Comparison of ENCODE assay signal across 21 mouse cellular contexts in genomic region chr11:76413202-76413601, GRCm38 (mm10). TPM values are rescaled to one million over a fixed set of nuclear protein-coding genes. Genes with fewer than 3 reads are reported as not detected.
DNase-seq lines count a peak whose midpoint lies in the region; ATAC-seq and TF ChIP-seq lines count a peak whose summit lies in the region.
"Had no signal": no experiment of that assay in that cellular context is flagged by ENCODE, and none has a peak within 500 bp of the region (broad histone marks: within the 10 kb centered on the region; RNA-seq: fewer than 3 reads in every experiment).

No protein-coding gene starts in this region.

- no peaks in the 10 kb centered on the region for H3K9me3 ChIP-seq in embryonic facial prominence, embryonic 14.5 days (ENCODE audit: control insufficient read depth, low read length)
- no peaks in the 10 kb centered on the region for H3K9me3 ChIP-seq in embryonic facial prominence, embryonic 10.5 days
- H3K9me3 ChIP-seq in hindbrain, embryonic 16.5 days (ENCODE audit: control insufficient read depth, low read length), result no peaks in the 10 kb centered on the region
- no peaks in the 10 kb centered on the region for H3K9me3 ChIP-seq in hindbrain, embryonic 11.5 days (ENCODE audit: control insufficient read depth, low read length)
- H3K9me3 ChIP-seq in lung, postnatal 0 days (ENCODE audit: low read length), result no peaks in the 10 kb centered on the region
- H3K9me3 ChIP-seq in stomach, postnatal 0 days (ENCODE audit: control insufficient read depth, low read length), result no peaks in the 10 kb centered on the region
- H3K9me3 ChIP-seq: neural tube, embryonic 15.5 days; stomach, embryonic 15.5 days had no signal

- H3K4me2 ChIP-seq in embryonic facial prominence, embryonic 14.5 days (ENCODE audit: low read depth, low read length), result no peak overlapping the region
- no peak overlapping the region for H3K4me2 ChIP-seq in hindbrain, embryonic 16.5 days (ENCODE audit: low read length)
- H3K4me2 ChIP-seq in hindbrain, embryonic 11.5 days (replicated peaks; ENCODE audit: low read depth, low read length), result no peak overlapping the region
- H3K4me2 ChIP-seq in lung, postnatal 0 days (replicated peaks; ENCODE audit: low read depth, low read length), result no peak overlapping the region
- H3K4me2 ChIP-seq in stomach, postnatal 0 days (replicated peaks; ENCODE audit: low read depth), result no peak overlapping the region
- H3K4me2 ChIP-seq: midbrain, embryonic 11.5 days; neural tube, embryonic 15.5 days; stomach, embryonic 15.5 days had no signal

- TF ChIP-seq EP300 in lung, postnatal 0 days (IDR thresholded peaks at IDR 0.05), result no peak
- no peak for TF ChIP-seq EP300 in stomach, postnatal 0 days (optimal IDR thresholded peaks at IDR 0.05)

- H3K4me3 ChIP-seq in embryonic facial prominence, embryonic 14.5 days (ENCODE audit: low read depth, low read length), result no peak overlapping the region
- no peak overlapping the region for H3K4me3 ChIP-seq in embryonic facial prominence, embryonic 10.5 days
- H3K4me3 ChIP-seq in hindbrain, embryonic 16.5 days (ENCODE audit: low read length), result no peak overlapping the region
- no peak overlapping the region for H3K4me3 ChIP-seq in hindbrain, embryonic 11.5 days (ENCODE audit: low read depth, low read length)
- H3K4me3 ChIP-seq in lung, postnatal 0 days (ENCODE audit: low read depth, low read length), result no peak overlapping the region
- H3K4me3 ChIP-seq in lung, adult 2 months (replicated peaks; ENCODE audit: extremely low read depth, low read depth, low read length), result no peak overlapping the region
- H3K4me3 ChIP-seq in stomach, postnatal 0 days (ENCODE audit: low read depth, low read length), result no peak overlapping the region
- H3K4me3 ChIP-seq: gastrocnemius, adult 2 months; neural tube, embryonic 15.5 days; stomach, embryonic 15.5 days had no signal

- ATAC-seq in embryonic facial prominence, embryonic 14.5 days (ENCODE audit: low read depth), result no peak
- 0 out of 2 replicates have a peak, but pooled peaks have one; percentile 18 for ATAC-seq in hindbrain, embryonic 16.5 days
- no peak for ATAC-seq in hindbrain, embryonic 11.5 days (ENCODE audit: low FRiP score)
- peak; percentile 43 for ATAC-seq in lung, postnatal 0 days
- ATAC-seq in stomach, postnatal 0 days (ENCODE audit: low FRiP score, low TSS enrichment), result peak; percentile 13; the same call in 1 of the 2 replicates
- ATAC-seq: CD4-positive, CD25-positive, alpha-beta regulatory T cell, adult 4 months; hindbrain, postnatal 0 days; intestine, embryonic 16.5 days had no signal

- WGBS in embryonic facial prominence, embryonic 14.5 days, result 78% methylated on average over 4 of the region's 4 CpGs
- 87% methylated on average over 4 of the region's 4 CpGs for WGBS in embryonic facial prominence, embryonic 10.5 days
- 70% methylated on average over 4 of the region's 4 CpGs for WGBS in hindbrain, embryonic 16.5 days
- 86% methylated on average over 4 of the region's 4 CpGs for WGBS in hindbrain, embryonic 11.5 days
- 66% methylated on average over 4 of the region's 4 CpGs for WGBS in lung, postnatal 0 days
- 70% methylated on average over 4 of the region's 4 CpGs for WGBS in lung, adult 2 months
- 62% methylated on average over 4 of the region's 4 CpGs for WGBS in stomach, postnatal 0 days

- peak; percentile 64 for DNase-seq in embryonic facial prominence, embryonic 14.5 days (ENCODE audit: low spot score)
- DNase-seq in embryonic facial prominence, embryonic 10.5 days (ENCODE audit: low spot score), result no peak
- no peak for DNase-seq in hindbrain, embryonic 11.5 days (ENCODE audit: low spot score)
- DNase-seq in lung, postnatal 0 days (ENCODE audit: low spot score), result no peak
- DNase-seq in lung, adult 2 months, result no peak
- DNase-seq in stomach, postnatal 0 days (ENCODE audit: low spot score), result no peak
- no peak for DNase-seq in adrenal gland, postnatal 36 days
- DNase-seq: cerebellum, adult 18-20 months; gastrocnemius, adult 2 months; kidney, adult 9 months; kidney, postnatal 14 days; right cerebral cortex, adult 18-20 months; thymus, adult 2 months; thymus, postnatal 4 days had no signal

- H3K4me1 ChIP-seq in embryonic facial prominence, embryonic 14.5 days (ENCODE audit: control insufficient read depth, insufficient read depth, low read length), result no peaks in the 10 kb centered on the region
- H3K4me1 ChIP-seq in embryonic facial prominence, embryonic 10.5 days, result peaks cover 27% of the 10 kb centered on the region
- H3K4me1 ChIP-seq in hindbrain, embryonic 16.5 days (ENCODE audit: control insufficient read depth, insufficient read depth, low read depth, low read length), result peaks cover 3% of the 10 kb centered on the region; the same call in 1 of the 2 replicates
- no peaks in the 10 kb centered on the region; the same call in 1 of the 2 replicates for H3K4me1 ChIP-seq in hindbrain, embryonic 11.5 days (replicated peaks; ENCODE audit: control insufficient read depth, insufficient read depth, low read length)
- H3K4me1 ChIP-seq in lung, postnatal 0 days (ENCODE audit: insufficient read depth, low read depth, low read length), result no peaks in the 10 kb centered on the region
- H3K4me1 ChIP-seq in lung, adult 2 months (ENCODE audit: control insufficient read depth, insufficient read depth, low read length), result 0 out of 2 replicates have a peak, but pooled peaks cover 2% of the 10 kb centered on the region
- no peaks in the 10 kb centered on the region for H3K4me1 ChIP-seq in stomach, postnatal 0 days (replicated peaks; ENCODE audit: control insufficient read depth, insufficient read depth)

- no peaks in the 10 kb centered on the region for H3K27me3 ChIP-seq in embryonic facial prominence, embryonic 14.5 days (replicated peaks; ENCODE audit: control insufficient read depth, insufficient read depth, low read length)
- H3K27me3 ChIP-seq in embryonic facial prominence, embryonic 10.5 days (replicated peaks; ENCODE audit: low read depth, poor library complexity, severe bottlenecking), result no peaks in the 10 kb centered on the region
- no peaks in the 10 kb centered on the region for H3K27me3 ChIP-seq in hindbrain, embryonic 16.5 days (replicated peaks; ENCODE audit: control insufficient read depth, insufficient read depth, low read length)
- no peaks in the 10 kb centered on the region for H3K27me3 ChIP-seq in hindbrain, embryonic 11.5 days (ENCODE audit: control insufficient read depth, insufficient read depth, low read length)
- no peaks in the 10 kb centered on the region for H3K27me3 ChIP-seq in lung, postnatal 0 days (replicated peaks; ENCODE audit: insufficient read depth, low read length)
- no peaks in the 10 kb centered on the region for H3K27me3 ChIP-seq in stomach, postnatal 0 days (ENCODE audit: control insufficient read depth, insufficient read depth, low read length)
- H3K27me3 ChIP-seq: neural tube, embryonic 15.5 days; stomach, embryonic 15.5 days had no signal

- peak overlapping the region; percentile 42; the same call in 1 of the 2 replicates for H3K27ac ChIP-seq in embryonic facial prominence, embryonic 14.5 days (replicated peaks; ENCODE audit: low read depth, low read length)
- no peak overlapping the region for H3K27ac ChIP-seq in embryonic facial prominence, embryonic 10.5 days (replicated peaks)
- H3K27ac ChIP-seq in hindbrain, embryonic 16.5 days (ENCODE audit: low read depth, low read length), result no peak overlapping the region
- H3K27ac ChIP-seq in hindbrain, embryonic 11.5 days (ENCODE audit: low read depth, low read length), result no peak overlapping the region
- H3K27ac ChIP-seq in lung, postnatal 0 days (ENCODE audit: low read length), result no peak overlapping the region
- no peak overlapping the region for H3K27ac ChIP-seq in stomach, postnatal 0 days (replicated peaks)
- H3K27ac ChIP-seq: gastrocnemius, adult 2 months; hindbrain, postnatal 0 days; stomach, embryonic 15.5 days had no signal

- peaks cover 64% of the 10 kb centered on the region for H3K36me3 ChIP-seq in embryonic facial prominence, embryonic 14.5 days (ENCODE audit: control insufficient read depth, insufficient read depth, low read length)
- peaks cover 91% of the 10 kb centered on the region for H3K36me3 ChIP-seq in embryonic facial prominence, embryonic 10.5 days (replicated peaks)
- H3K36me3 ChIP-seq in hindbrain, embryonic 16.5 days (ENCODE audit: control insufficient read depth, insufficient read depth, low read length), result peaks cover 31% of the 10 kb centered on the region
- H3K36me3 ChIP-seq in hindbrain, embryonic 11.5 days (ENCODE audit: control insufficient read depth, insufficient read depth, low read length), result 0 out of 2 replicates have a peak, but pooled peaks cover 5% of the 10 kb centered on the region
- 0 out of 2 replicates have a peak, but pooled peaks cover 15% of the 10 kb centered on the region for H3K36me3 ChIP-seq in lung, postnatal 0 days (ENCODE audit: insufficient read depth, low read length)
- peaks cover 11% of the 10 kb centered on the region for H3K36me3 ChIP-seq in stomach, postnatal 0 days (ENCODE audit: control insufficient read depth, insufficient read depth, low read length)

- TF ChIP-seq CTCF in lung, postnatal 0 days (IDR thresholded peaks at IDR 0.05), result no peak
- TF ChIP-seq CTCF in lung, adult 2 months (IDR thresholded peaks at IDR 0.05; ENCODE audit: insufficient read depth, low read length), result no peak
- no peak for TF ChIP-seq CTCF in stomach, postnatal 0 days (IDR thresholded peaks at IDR 0.05; ENCODE audit: low read depth)

- no peak overlapping the region for H3K9ac ChIP-seq in embryonic facial prominence, embryonic 14.5 days (ENCODE audit: low read depth, low read length)
- H3K9ac ChIP-seq in hindbrain, embryonic 16.5 days (ENCODE audit: low read depth, low read length), result no peak overlapping the region
- H3K9ac ChIP-seq in hindbrain, embryonic 11.5 days (ENCODE audit: low read depth, low read length), result no peak overlapping the region
- no peak overlapping the region for H3K9ac ChIP-seq in lung, postnatal 0 days (replicated peaks; ENCODE audit: low read depth)
- no peak overlapping the region for H3K9ac ChIP-seq in stomach, postnatal 0 days (ENCODE audit: low read length)
- H3K9ac ChIP-seq: neural tube, embryonic 15.5 days; stomach, embryonic 15.5 days had no signal

- no peak for TF ChIP-seq POLR2A in lung, adult 2 months (IDR thresholded peaks at IDR 0.05; ENCODE audit: borderline replicate concordance, extremely low read depth, low read depth, low read length)

RNA-seq across cellular contexts. Expression of gene Timm22, which starts 6.5 kb away (rescaled TPM):
- polyA plus RNA-seq in embryonic facial prominence, embryonic 14.5 days (2014; fragmentation: Nextera tagmentation; extraction: Ambion mirVana), result 113 and 124 TPM in 2 replicates
- 135 and 144 TPM in 2 replicates for polyA plus RNA-seq in embryonic facial prominence, embryonic 10.5 days (2016; fragmentation: Nextera tagmentation; extraction: Ambion mirVana)
- 99.8 and 107 TPM in 2 replicates for polyA plus RNA-seq in hindbrain, embryonic 16.5 days (2015; fragmentation: Nextera tagmentation; extraction: Ambion mirVana)
- 113 and 116 TPM in 2 replicates for polyA plus RNA-seq in hindbrain, embryonic 11.5 days (2014; fragmentation: Nextera tagmentation; extraction: Ambion mirVana)
- polyA plus RNA-seq in lung, postnatal 0 days (2015; fragmentation: Nextera tagmentation; extraction: Ambion mirVana), result 64.4 and 81.7 TPM in 2 replicates
- 9.8 and 10.5 TPM in 2 replicates for polyA plus RNA-seq in lung, adult 2 months (2012; rRNA removed)
- polyA plus RNA-seq in stomach, postnatal 0 days (2015; fragmentation: Nextera tagmentation; extraction: Ambion mirVana), result 75.7 and 82.1 TPM in 2 replicates
- total RNA-seq in adrenal gland, postnatal 36 days (2021), result 10 to 100 TPM; 45.9 to 48.6 TPM

RNA-seq across cellular contexts. Expression of gene Nxn, which starts 14.3 kb away (rescaled TPM):
- 63.8 and 70.2 TPM in 2 replicates for polyA plus RNA-seq in embryonic facial prominence, embryonic 14.5 days (2014; fragmentation: Nextera tagmentation; extraction: Ambion mirVana)
- 41.1 and 42.0 TPM in 2 replicates for polyA plus RNA-seq in embryonic facial prominence, embryonic 10.5 days (2016; fragmentation: Nextera tagmentation; extraction: Ambion mirVana)
- 22.2 and 28.8 TPM in 2 replicates for polyA plus RNA-seq in hindbrain, embryonic 16.5 days (2015; fragmentation: Nextera tagmentation; extraction: Ambion mirVana)
- polyA plus RNA-seq in hindbrain, embryonic 11.5 days (2014; fragmentation: Nextera tagmentation; extraction: Ambion mirVana), result 40.0 and 45.2 TPM in 2 replicates
- 11.7 and 11.9 TPM in 2 replicates for polyA plus RNA-seq in lung, postnatal 0 days (2015; fragmentation: Nextera tagmentation; extraction: Ambion mirVana)
- polyA plus RNA-seq in lung, adult 2 months (2012; rRNA removed), result 16.0 and 19.1 TPM in 2 replicates
- polyA plus RNA-seq in stomach, postnatal 0 days (2015; fragmentation: Nextera tagmentation; extraction: Ambion mirVana), result 22.4 and 24.0 TPM in 2 replicates
- total RNA-seq in adrenal gland, postnatal 36 days (2021), result 10 to 100 TPM; 28.3 to 29.7 TPM

Comparison
In these comparisons a context has a peak if more than half of its experiments do, and no peak if none do; other contexts are left out.
1. ATAC-seq: peak in hindbrain, embryonic 16.5 days (single experiment), lung, postnatal 0 days (single experiment) and stomach, postnatal 0 days (single experiment); none in embryonic facial prominence, embryonic 14.5 days (single experiment) and hindbrain, embryonic 11.5 days (single experiment).